Mouse (Mus musculus): ENCODE results near the gene Krt15.

The Krt15 gene

DNA sequence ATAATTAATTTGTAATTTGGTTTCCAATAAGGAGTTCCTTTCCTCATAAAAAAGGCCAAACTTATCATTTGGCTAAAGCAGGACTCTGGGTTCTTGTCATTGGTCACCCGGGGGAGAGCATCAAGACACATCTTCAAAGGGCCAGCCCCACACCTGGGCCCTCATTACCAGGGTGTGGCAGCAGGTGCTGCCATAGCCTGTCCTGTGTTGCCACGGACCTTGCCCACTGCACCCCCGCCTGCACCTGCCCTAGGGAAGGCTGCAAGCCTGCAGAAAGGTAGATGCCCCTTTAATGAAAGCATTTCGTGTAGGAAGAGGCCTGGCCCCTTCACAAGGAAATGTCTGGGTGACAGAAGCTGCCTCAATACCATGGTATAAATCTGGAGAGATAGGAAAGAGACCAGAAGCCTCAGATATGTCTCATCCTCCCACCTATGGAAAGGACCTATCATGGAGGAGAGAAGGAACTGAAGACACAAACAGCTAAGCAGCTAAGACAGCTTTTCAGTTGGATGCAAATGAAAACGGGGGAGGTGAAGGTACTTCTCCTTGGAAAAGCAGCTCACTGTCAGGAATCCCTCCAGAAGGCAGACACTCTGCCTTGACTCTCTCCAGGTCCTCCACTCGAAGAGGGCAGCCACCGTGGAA is 47.2 kb downstream of the Krt15 start:
- ChIA-PET CTCF (interaction anchor here in 1 of 4 experiments (1.2 kb wide), 1 partner anchor 81 kb away, joined by 3 read pairs; no protein-coding TSS in a partner anchor), POLR2A (no interaction called here)

DNA sequence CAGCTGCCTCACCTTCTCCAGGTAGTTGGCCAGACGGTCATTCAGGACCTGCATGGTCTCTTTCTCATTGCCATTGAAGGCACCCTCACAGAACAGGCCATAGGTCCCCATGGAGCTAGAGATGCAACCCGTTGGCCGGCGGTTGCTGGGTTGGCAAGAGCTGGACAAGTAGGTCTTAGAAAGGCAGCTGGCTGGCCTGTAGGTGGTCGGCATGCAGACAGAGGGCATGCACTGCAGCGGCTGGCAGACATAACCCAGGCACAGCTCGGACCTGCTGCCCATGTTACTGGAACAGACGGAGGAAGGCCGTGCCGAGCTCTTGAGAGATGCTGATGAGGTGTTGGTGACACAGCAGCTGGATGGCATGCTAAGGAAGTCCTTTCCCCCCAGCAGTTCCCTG is 47.9 kb downstream of the Krt15 start, which contains the start of gene Krt32:
Gene Krt32 (minus strand): TSS at position 366 of the 400 bp plus-strand sequence.
- ChIA-PET POLR2A (no interaction called here), CTCF (interaction anchor here in 1 of 4 experiments (1.2 kb wide), 1 partner anchor 81 kb away, joined by 3 read pairs; no protein-coding TSS in a partner anchor)
